Mouse (Mus musculus): ENCODE results near the gene Ttbk2.

GRCm38 (mm10) chr2:120863389-120863788 lies 13.0 kb upstream of the Ttbk2 start:
- TF ChIP-seq CTCF (IDR thresholded peaks at IDR 0.05; ENCODE audit: low read depth) (no peak), EP300 (optimal IDR thresholded peaks at IDR 0.05) (no peak)
